Mouse (Mus musculus) olfactory bulb, adult 2 months (tissue): ENCODE measurements around the gene Ergic1.

Experiments used
- CTCF ChIP-seq: fragments of 200-500 bp; IDR thresholded peaks from 2 replicates; pipeline ENCODE4 v1.5.1; 2012; ENCODE audit warnings: low read depth, mild to moderate bottlenecking, low read length, moderate library complexity; ENCODE audit not compliant: insufficient read depth
- POLR2A ChIP-seq: fragments of 200-500 bp; IDR thresholded peaks from 2 replicates; pipeline ENCODE4 v1.6.1; 2012; ENCODE audit warnings: mild to moderate bottlenecking, low read depth, low read length, moderate library complexity; ENCODE audit not compliant: insufficient read depth

- TF ChIP-seq CTCF (no peak), POLR2A (no peak)
These were observed 27.4 kb upstream of the Ergic1 start for GRCm38 (mm10) chr17:26533871-26534372.
